Mouse (Mus musculus) hindbrain, postnatal 0 days (tissue): ENCODE data around the gene Upk3a. TPM values are rescaled to one million over a fixed set of nuclear protein-coding genes. Genes with fewer than 3 reads are reported as not detected.

ENCODE experiments used
- ATAC-seq: fragments of 200-750 bp; cut with Nextera tagmentation; 2 replicates; pipeline ENCODE4 v1.8.0; 2017; ENCODE audit warnings: mild to moderate bottlenecking, moderate TSS enrichment, moderate library complexity
- DNase-seq: peaks from one replicate; pipeline ENCODE4 v3.0.0-alpha.2; 2015; ENCODE audit warnings: low spot score
- H3K27ac ChIP-seq: fragments of 300-500 bp; sonication (generic); 2 replicates; pipeline ENCODE4 v1.5.1; 2014; ENCODE audit warnings: mild to moderate bottlenecking
- H3K27me3 ChIP-seq: fragments of 300-500 bp; sonication (generic); 2 replicates; pipeline ENCODE4 v1.6.1; 2014; ENCODE audit warnings: low read length, mixed read lengths; ENCODE audit not compliant: insufficient read depth
- H3K36me3 ChIP-seq: fragments of 300-500 bp; sonication (generic); 2 replicates; pipeline ENCODE4 v1.6.1; 2014; ENCODE audit warnings: low read length, mixed read lengths; ENCODE audit not compliant: insufficient read depth
- H3K4me1 ChIP-seq: fragments of 300-500 bp; sonication (generic); 2 replicates; pipeline ENCODE4 v1.6.1; 2014; ENCODE audit warnings: antibody characterized with exemption, low read length, mixed read lengths; ENCODE audit not compliant: insufficient read depth
- H3K4me2 ChIP-seq: fragments of 300-500 bp; sonication (generic); 2 replicates; pipeline ENCODE4 v1.6.1; 2014; ENCODE audit warnings: low read depth, mild to moderate bottlenecking, low read length, moderate library complexity, mixed read lengths
- H3K4me3 ChIP-seq: fragments of 300-500 bp; sonication (generic); 2 replicates; pipeline ENCODE4 v1.5.1; 2014; ENCODE audit warnings: low read length
- H3K9ac ChIP-seq: fragments of 300-500 bp; sonication (generic); replicated peaks from 2 replicates; pipeline ENCODE4 v1.6.1; 2014; ENCODE audit warnings: mild to moderate bottlenecking, low read length, moderate library complexity, mixed read lengths
- H3K9me3 ChIP-seq: fragments of 300-500 bp; sonication (generic); 2 replicates; pipeline ENCODE4 v1.6.1; 2016; ENCODE audit warnings: low read length, mixed read lengths
- CTCF ChIP-seq: IDR thresholded peaks from 2 replicates; pipeline ENCODE4 v1.5.1; 2016; ENCODE audit warnings: antibody characterized with exemption, control low read depth, low read depth
- WGBS: fragments of 180-500 bp; shearing (Covaris S2); extraction: QIAGEN DNeasy Blood & Tissue Kit; methylation state at CpG from one replicate; pipeline ENCODE4 v1.1.7; 2014; 5-methylcytosine and 5-hydroxymethylcytosine counted together
- polyA plus RNA-seq: library from polyadenylated mRNA; unstranded; fragments of >200 nt; fragmentation: Nextera tagmentation; extraction: Ambion mirVana; gene quantifications from 2 replicates; pipeline ENCODE4 v1.2.1, GENCODE M21; 2015
- total RNA-seq: library from RNA; depleted of rRNA; stranded (reverse); fragments of >200 nt; gene quantifications from 2 replicates; pipeline ENCODE4 v1.2.3, GENCODE M21; 2014

The Upk3a gene
- total and polyA plus RNA-seq, 2 experiments from 2014 or later, result 2.6 to 6.5 TPM

- H3K4me2 ChIP-seq, result no peak overlapping the region
- no peak overlapping the region for H3K4me3 ChIP-seq
- H3K27me3 ChIP-seq, result no peaks in the 10 kb centered on the region
- H3K9me3 ChIP-seq, result no peaks in the 10 kb centered on the region
- H3K36me3 ChIP-seq, result no peaks in the 10 kb centered on the region
- TF ChIP-seq CTCF, result no peak
- WGBS, result 93% methylated on average over 3 of the region's 3 CpGs
- DNase-seq (no peak), ATAC-seq (no peak)
- H3K4me1 ChIP-seq, result peaks cover 22% of the 10 kb centered on the region
- H3K27ac ChIP-seq, result no peak overlapping the region
- H3K9ac ChIP-seq, result no peak overlapping the region
Observed at GRCm38 (mm10) chr15:84982888-84983287, 34.1 kb upstream of the Upk3a start.

- TF ChIP-seq CTCF, result no peak
- WGBS, result 83% methylated on average over 7 of the region's 7 CpGs
- H3K4me1 ChIP-seq, result peaks cover 22% of the 10 kb centered on the region
Observed at GRCm38 (mm10) chr15:84983721-84984120, 33.2 kb upstream of the Upk3a start.

GRCm38 (mm10) chr15:84985516-84986160 lies 31.3 kb upstream of the Upk3a start:
- WGBS, result 72% methylated on average over 12 of the region's 12 CpGs
- no peak for TF ChIP-seq CTCF
- H3K27ac ChIP-seq, result no peak overlapping the region
- H3K4me2 ChIP-seq, result peak overlapping the region; percentile 93
- H3K4me3 ChIP-seq, result peak overlapping the region; percentile 82
- H3K27me3 ChIP-seq, result no peaks in the 10 kb centered on the region
- no peak for DNase-seq
- no peaks in the 10 kb centered on the region for H3K36me3 ChIP-seq
- no peak for ATAC-seq
- 0 out of 2 replicates have a peak overlapping the region, but pooled peaks have one; percentile 97 for H3K9ac ChIP-seq
- peaks cover 27% of the 10 kb centered on the region for H3K4me1 ChIP-seq
- H3K9me3 ChIP-seq, result no peaks in the 10 kb centered on the region

More at GRCm38 (mm10) chr15:84983721-84984120, 33.2 kb upstream of the Upk3a start:
- no peak overlapping the region for H3K4me2 ChIP-seq
- DNase-seq (no peak), ATAC-seq (no peak)
- H3K9ac ChIP-seq, result no peak overlapping the region
- H3K27me3 ChIP-seq, result no peaks in the 10 kb centered on the region
- no peaks in the 10 kb centered on the region for H3K9me3 ChIP-seq
- H3K36me3 ChIP-seq, result no peaks in the 10 kb centered on the region
- H3K27ac ChIP-seq, result no peak overlapping the region
- no peak overlapping the region for H3K4me3 ChIP-seq

- no peak for TF ChIP-seq CTCF
- H3K27me3 ChIP-seq, result no peaks in the 10 kb centered on the region
- peak overlapping the region; percentile 97 for H3K9ac ChIP-seq
- no peaks in the 10 kb centered on the region for H3K36me3 ChIP-seq
- no peak for ATAC-seq
- 0 out of 2 replicates have a peak overlapping the region, but pooled peaks have one; percentile 90 for H3K27ac ChIP-seq
- H3K9me3 ChIP-seq, result no peaks in the 10 kb centered on the region
- no peak for DNase-seq
- whole genome bisulfite sequencing, result 53% methylated on average over 4 of the region's 4 CpGs
- peaks cover 27% of the 10 kb centered on the region for H3K4me1 ChIP-seq
- peak overlapping the region; percentile 93 for H3K4me2 ChIP-seq
- peak overlapping the region; percentile 82 for H3K4me3 ChIP-seq
Observed at GRCm38 (mm10) chr15:84986171-84987019, 30.5 kb upstream of the Upk3a start.

- WGBS, result under 1% methylated on average over 48 of the region's 53 CpGs
- Histone ChIP-seq H3K27me3 (no peaks in the 10 kb centered on the region), H3K4me3 (peak overlapping the region; percentile 82), H3K27ac (peak overlapping the region; percentile 90), H3K9me3 (no peaks in the 10 kb centered on the region), H3K4me1 (peaks cover 27% of the 10 kb centered on the region), H3K9ac (peak overlapping the region; percentile 97), H3K36me3 (no peaks in the 10 kb centered on the region), H3K4me2 (peak overlapping the region; percentile 93)
- TF ChIP-seq CTCF, result no peak
- peak; percentile 74 for DNase-seq
- peak; percentile 61 for ATAC-seq
Observed at GRCm38 (mm10) chr15:84987020-84987815, 29.7 kb upstream of the Upk3a start.
